Mouse (Mus musculus): ENCODE results near the gene Mzt1.
"Not testable (repeated sequence)": the region's sequence is repeated elsewhere in the genome, so short reads cannot be mapped to it uniquely, and the experiment has no call there.

Mzt1 gene

GRCm38 (mm10) chr14:99046031-99046781, at the start of gene Mzt1, which contains the start of gene Bora:
Mzt1 (minus strand) TSS chr14:99046134.
Bora (plus strand) TSS chr14:99046222.
- DNase-seq = peak; percentile 96

DNA sequence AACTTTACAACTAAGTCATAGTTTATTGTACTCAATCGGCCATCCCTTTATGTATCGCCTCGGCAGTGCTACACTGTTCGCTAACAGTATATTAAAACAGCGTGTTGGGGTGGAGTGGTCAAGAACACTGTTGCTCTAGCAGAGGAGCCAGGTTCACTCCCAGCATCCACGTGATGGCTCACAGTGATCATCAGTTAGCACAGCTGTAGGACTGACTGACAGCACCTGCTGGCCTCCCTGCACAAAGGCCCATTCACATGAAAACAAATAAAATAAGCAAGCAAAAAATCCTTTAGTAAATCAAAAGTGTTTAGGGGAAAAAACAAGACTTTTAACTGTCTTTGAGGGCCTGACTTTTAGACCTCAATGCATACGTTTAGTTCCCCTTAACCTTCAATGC, 43.0 kb upstream of the Mzt1 start:
- DNase-seq = no peak

GRCm38 (mm10) chr14:99071146-99071545, 25.2 kb upstream of the Mzt1 start:
- no peak for DNase-seq

DNA sequence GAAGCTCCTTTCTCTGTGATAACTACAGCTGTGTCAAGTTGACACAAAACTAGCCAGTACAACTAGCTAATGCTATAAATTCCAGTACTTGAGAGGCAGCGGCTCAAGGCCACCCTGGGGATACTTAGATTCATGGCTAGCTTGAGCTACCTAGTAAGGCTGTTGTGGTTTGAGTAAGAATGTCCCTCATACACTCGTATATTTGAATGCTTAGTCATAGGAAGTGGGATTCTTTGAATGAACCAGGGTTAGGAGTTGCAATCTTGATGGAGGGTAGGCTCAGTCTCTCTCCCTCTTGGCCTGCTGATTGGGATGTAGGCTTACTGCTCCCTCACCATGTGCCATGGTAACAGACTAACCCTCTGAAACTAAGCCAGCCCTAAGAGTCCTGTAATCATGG, 17.2 kb upstream of the Mzt1 start:
- DNase-seq = no peak

DNA sequence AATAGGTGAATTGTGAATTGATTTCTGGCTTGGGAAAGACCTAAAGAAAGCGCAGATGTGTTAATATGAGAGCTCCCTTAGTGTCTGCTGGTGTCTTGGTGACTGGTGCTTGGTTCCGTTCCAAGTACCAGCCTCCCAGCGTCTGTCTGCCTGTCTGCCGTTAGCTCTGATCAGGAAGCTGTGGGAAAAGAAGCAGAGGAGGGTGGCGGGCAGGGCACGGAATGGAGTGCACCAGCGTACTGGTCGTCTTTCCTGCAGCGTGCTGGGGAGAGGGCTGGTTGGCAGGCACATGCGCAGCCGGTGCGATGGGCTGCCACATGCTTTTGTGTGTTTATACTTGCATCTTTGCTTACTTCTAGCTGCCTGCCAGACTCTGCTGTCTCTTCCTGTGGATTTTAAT, 14.7 kb upstream of the Mzt1 start:
- DNase-seq = no peak

- DNase-seq = no peak
Observed at GRCm38 (mm10) chr14:99058959-99059586, 13.1 kb upstream of the Mzt1 start.

GRCm38 (mm10) chr14:99046782-99047181, 848 bp upstream of the Mzt1 start:
- peak; percentile 50 for DNase-seq

GRCm38 (mm10) chr14:99045378-99046030, 430 bp downstream of the Mzt1 start:
- peak; percentile 75 for DNase-seq

GRCm38 (mm10) chr14:99044718-99045117, 1.2 kb downstream of the Mzt1 start:
- peak; percentile 35 for DNase-seq

DNA sequence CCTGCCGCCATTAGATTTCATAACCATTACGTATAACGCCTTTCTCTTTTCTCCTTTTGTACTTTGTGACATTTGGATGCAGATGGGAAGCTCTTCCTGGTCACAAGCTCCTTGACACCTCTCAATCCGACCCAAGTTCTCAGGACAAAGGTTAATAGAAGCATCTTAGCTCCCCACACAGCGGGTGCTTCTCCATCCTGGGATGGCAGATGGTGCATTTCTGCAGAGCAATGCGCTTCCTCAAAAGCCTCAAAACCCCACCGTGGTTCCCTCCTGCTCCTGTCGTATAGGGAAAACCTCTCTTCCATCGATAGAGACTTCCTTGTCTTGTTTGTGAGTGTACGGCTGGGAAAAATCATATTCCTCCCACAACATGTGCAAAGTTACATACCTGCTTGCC, 1.8 kb downstream of the Mzt1 start:
- no peak for DNase-seq

- DNase-seq = no peak
Observed at GRCm38 (mm10) chr14:99043499-99043898, 2.4 kb downstream of the Mzt1 start.

- DNase-seq = no peak
Observed at GRCm38 (mm10) chr14:99041416-99041815, 4.5 kb downstream of the Mzt1 start.

DNA sequence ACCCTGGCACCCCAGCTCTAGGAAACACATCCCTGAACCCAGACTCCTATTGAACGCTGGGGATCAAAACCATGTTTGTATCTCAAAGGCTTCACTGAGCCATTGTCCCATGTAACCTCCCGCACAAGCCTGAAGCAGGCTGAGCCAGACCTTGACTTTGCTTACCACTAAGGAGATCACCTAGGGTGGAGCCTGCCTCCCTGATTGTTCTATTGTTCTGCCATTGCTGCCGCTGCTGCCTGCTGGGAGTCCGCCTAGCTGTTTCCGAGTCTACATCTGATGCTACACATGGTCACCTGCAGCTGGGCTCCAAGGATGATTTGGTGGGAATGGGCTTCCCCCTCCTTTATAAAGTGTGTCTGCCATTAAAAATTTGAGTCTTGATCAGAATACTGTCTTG, 6.6 kb downstream of the Mzt1 start:
- DNase-seq = not testable (repeated sequence)

- DNase-seq = no peak
Observed at GRCm38 (mm10) chr14:99037703-99038102, 8.2 kb downstream of the Mzt1 start.

- no peak for DNase-seq
Observed at GRCm38 (mm10) chr14:99036039-99036438, 9.9 kb downstream of the Mzt1 start.

DNA sequence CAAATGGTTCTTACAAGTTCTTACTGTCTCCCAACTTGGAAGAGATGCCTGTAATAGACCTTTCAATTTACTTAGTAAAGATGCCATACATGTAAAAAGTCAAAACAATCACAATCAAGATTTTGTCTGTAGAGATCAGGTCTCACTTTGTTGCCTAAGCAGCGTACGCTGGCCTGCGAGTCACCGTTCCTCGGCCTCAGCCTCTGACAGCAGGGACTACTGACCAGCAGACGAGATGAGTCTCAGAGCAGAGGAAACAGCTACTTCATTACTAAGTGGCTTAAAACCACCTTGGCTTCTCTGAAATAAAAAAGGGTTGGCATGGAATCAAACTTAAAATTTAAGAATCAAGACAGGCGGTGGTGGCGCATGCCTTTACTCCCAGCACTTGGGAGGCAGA, 11.1 kb downstream of the Mzt1 start:
- DNase-seq = not testable (repeated sequence)

DNA sequence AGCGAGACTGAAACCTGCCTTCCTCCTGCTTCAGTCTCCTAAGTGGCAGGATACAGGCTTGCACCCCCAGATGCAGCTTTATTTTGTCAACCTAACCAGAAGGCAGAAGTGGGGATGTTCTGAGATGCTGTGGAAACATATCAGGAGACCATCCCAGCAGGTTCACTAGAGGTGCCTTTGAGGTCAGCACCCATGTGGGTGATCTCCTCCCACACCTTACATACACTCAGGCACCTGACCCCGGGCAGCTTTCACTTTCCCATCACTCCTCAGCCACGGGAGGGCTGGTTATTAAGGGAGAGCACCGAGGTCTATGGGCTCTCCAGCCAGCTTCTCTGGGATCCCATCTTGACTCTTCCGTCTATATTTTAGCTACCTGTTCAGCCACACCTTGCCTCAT, 13.3 kb downstream of the Mzt1 start:
- DNase-seq = no peak

DNA sequence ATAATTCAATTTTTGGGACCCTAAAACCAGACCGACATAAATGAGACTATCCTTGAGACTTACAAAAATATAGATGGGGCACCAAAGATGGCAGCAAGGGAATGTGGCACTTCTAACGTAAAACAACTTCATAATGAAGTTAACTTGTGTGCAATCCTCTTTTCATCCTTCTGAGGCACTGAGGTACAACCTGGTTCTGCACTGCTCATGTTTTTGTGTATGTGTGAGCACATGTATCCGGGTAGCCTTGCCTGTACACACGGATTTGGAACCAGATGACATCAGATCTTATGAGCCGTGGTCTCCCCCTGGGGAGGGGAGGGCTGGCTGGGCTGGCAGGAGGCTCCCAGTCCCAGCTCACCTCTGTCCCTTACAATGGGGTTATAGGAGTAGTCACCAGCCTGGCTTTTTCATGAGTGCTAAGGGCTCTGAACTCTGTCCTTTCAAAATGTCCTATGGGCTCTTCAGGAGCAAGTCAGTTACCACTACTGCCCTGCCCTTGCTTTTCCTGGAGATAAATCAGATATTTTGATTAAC, 14.5 kb downstream of the Mzt1 start:
- no peak for DNase-seq

DNA sequence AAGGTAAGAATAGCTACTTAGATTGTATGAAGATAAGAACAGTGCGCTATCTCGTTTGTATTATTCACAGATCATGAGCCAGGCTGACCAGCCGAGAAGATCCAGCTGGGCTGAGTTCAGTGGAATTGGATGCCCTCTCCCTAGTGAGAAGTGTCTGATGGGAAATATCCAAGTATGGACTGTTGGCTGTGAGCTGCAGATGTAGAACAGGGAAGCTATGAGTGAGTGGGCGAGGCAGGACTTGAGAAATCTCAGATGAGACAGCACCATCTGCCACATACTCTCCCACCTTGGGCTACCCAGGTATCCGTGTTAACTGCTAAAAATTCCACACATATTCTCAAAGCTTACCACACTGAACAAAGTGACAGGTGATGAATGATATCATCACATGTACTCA, 15.9 kb downstream of the Mzt1 start:
- no peak for DNase-seq

GRCm38 (mm10) chr14:99022346-99023086, 23.4 kb downstream of the Mzt1 start:
- DNase-seq = no peak

GRCm38 (mm10) chr14:99019136-99019808, 26.7 kb downstream of the Mzt1 start:
- no peak for DNase-seq

- no peak for DNase-seq
Observed at GRCm38 (mm10) chr14:99018691-99019090, 27.2 kb downstream of the Mzt1 start.
